Mouse (Mus musculus) lung, adult 2 months (tissue): Measurements from ENCODE around the gene Wfdc15a.

Experiments used
- CTCF ChIP-seq: fragments of 200-500 bp; IDR thresholded peaks from 2 replicates; pipeline ENCODE4 v1.5.1; 2011; ENCODE audit warnings: mild to moderate bottlenecking, low read length, control low read depth; ENCODE audit not compliant: insufficient read depth
- POLR2A ChIP-seq: fragments of 200-500 bp; IDR thresholded peaks from 2 replicates; pipeline ENCODE4 v1.6.1; 2011; ENCODE audit warnings: low read depth, mild to moderate bottlenecking, control low read depth, low read length, borderline replicate concordance; ENCODE audit errors: extremely low read depth

DNA sequence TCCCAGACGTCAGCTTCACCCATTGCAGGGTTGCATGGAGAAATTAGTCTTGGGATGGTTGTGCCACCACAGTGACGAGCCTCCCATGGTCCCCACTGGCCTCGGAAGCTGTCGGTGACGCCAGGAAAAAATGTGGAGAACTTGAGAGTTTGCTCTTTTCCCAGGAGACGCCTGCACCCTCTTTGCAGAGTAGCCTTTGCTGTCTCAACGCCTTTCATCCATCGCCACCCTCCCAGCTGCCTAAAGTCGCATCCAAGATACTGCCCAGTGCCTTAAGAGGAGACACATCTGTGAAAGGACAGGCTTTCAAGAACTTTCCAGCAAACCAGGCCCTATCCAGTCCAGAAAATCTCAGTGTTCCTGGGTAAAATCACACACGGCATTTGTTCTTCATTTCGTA is 47.6 kb downstream of the Wfdc15a start:
- TF ChIP-seq CTCF (no peak), POLR2A (no peak)
